Mouse (Mus musculus): Measurements from ENCODE around the gene Mrps2.

Mrps2 gene

DNA sequence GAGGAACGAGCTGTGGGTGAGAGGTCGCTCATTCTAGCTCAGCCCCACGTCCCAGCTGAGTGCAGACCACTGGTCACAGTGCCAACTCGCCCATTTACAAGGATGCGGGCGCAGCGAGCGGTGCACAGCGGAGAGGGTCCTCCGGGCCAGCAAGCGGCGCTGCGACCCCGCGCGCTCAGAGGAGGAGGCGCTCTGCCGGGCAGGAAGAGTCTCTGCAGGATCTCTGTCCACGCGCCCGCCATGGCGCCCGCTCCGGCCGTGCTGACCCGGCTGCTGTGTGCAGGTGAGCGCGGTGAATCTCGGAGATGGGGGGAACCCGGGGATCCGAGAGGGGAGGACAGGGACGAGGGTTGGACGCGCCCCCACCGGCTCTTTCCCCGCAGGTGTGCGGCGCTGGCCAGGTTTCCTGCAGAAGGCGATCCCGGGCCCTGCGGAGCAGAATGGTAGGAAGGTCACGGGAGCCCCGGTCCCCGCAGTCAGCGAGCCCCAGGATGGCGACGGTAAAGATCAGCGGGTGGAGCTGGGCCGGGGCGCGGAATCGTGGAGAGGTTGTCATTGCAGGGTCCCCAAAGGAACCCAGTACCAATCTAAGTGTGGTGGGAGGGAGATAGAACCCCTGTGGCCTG, at the start of gene Mrps2:
Mrps2 (plus strand) TSS at position 207 of the 626 bp plus-strand sequence.
- DNase-seq (ENCODE audit: low spot score): peak; percentile 87

DNA sequence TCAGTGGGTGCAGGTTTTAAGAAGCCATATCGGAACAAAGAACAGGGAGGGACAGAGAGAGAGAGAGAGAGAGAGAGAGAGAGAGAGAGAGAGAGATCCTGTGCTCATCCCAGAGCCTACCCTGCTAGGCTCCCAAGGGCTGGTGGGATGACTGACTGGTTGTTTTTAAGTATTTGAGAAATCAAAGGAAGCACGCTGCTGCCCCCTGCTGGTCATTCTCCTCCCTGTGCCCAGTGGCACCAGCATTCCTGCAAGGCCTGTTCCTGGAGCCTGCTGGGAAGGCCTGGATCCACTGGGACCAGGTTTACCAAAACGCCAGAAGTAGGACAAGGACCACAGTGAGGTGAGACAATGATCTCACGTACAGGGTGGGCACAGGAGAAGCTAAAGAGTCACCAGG, 48.0 kb upstream of the Mrps2 start:
- peak; percentile 86 for DNase-seq (ENCODE audit: low spot score)

DNA sequence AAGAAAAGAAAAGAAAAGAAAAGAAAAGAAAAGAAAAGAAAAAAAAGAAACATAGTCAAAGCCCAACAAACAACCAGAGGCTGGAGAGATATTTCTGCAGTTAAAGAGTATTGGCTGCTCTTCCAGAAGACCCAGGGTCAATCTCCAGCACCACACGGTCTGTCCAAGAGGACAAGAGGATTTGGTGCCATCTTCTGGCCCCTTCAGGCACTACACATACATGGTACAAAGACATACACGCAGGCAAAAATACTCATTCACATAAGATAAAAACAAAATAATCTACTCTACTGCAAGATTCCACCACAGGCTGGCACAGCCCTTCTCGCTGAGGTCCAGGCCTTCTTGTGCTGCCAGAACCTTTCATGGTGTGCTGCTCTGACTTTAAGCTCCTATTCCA, 44.7 kb upstream of the Mrps2 start:
- DNase-seq (ENCODE audit: low spot score): peak; percentile 45

DNA sequence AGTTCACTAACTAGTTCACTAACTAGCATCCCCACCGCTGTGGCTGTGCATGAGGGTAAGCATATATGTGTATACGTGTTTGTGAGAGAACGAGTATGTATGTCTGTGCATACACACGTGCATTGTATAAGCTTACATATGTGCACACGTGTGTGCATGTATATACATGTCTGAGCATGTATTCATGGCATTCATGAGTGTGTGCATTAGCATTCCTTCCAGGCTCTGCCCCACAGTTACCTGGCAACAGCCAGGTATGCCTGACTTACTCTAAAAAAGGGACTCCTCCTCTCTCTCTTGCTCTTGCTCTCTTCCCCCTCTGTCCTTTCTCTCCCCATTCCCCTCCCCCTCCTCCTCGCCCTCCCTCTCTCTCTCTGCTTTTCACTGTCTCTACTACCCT, 40.6 kb upstream of the Mrps2 start:
- no peak for DNase-seq (ENCODE audit: low spot score)

DNA sequence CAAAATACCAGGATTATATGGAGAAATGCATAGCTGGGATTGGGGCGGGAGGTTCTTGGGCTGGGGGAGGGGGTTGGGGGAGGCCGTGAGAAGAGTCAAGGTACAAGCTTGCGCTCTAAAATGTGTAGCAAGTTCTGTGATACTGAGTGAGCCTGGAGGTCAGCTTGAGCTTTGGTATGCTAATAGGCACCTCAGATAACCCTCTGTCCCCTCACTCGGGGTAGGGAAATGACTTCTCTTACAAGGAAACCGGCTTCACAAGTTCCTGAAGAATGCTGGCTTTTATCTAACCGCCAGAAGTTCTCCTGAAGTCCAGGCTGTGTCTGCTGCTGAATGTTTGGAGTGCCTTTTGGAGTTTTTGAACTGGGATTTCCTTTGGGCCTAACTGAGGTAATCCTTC, 37.0 kb upstream of the Mrps2 start:
- DNase-seq (ENCODE audit: low spot score): no peak

- peak; percentile 59 for DNase-seq (ENCODE audit: low spot score)
Measured at GRCm38 (mm10) chr2:28432811-28433210, 35.1 kb upstream of the Mrps2 start.

- DNase-seq (ENCODE audit: low spot score): no peak
Measured at GRCm38 (mm10) chr2:28433512-28433911, 34.4 kb upstream of the Mrps2 start.

- no peak for DNase-seq (ENCODE audit: low spot score)
Measured at GRCm38 (mm10) chr2:28435401-28435800, 32.5 kb upstream of the Mrps2 start.

DNA sequence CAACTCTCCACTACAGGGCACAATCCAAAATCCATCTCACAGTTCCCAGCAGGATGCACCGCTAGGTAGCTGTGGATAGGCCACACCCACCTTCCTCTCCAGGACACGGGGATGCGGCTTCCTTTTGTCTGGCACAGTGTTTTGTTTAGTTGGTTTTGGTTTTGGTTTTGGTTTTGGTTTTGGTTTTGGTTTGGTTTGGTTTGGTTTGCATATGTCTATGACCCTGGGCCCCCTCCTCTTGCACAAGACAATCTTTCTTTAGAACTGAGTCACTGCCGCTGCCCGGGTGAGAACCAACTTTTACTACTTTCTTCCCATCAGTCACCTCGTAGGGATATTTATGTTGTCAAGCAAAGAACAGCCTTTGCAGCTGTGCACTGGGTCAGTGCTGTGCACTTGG, 27.0 kb upstream of the Mrps2 start:
- DNase-seq (ENCODE audit: low spot score): no peak

GRCm38 (mm10) chr2:28445082-28445481, 22.8 kb upstream of the Mrps2 start:
- DNase-seq (ENCODE audit: low spot score): no peak

DNA sequence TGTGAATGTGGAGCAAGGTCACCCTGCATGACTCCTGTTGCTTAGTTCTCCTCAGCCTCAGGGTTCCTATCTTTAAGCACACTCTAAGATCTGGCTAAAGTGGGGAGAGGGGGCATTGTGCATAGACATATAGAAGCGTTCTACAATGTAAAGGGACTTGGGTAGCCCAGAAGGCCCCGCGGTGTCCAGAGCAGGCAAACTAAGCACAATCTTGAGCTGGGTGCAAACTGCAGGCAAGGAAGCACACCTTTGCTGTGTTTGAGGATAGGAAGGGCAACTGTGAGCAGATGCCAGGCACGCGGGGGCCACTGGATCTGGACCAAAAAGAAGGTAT, 21.7 kb upstream of the Mrps2 start:
- no peak for DNase-seq (ENCODE audit: low spot score)

- DNase-seq (ENCODE audit: low spot score): peak; percentile 69
Measured at GRCm38 (mm10) chr2:28446515-28447314, 21.2 kb upstream of the Mrps2 start, which contains the start of gene Ppp1r26. TSS of gene Ppp1r26 (plus strand) at chr2:28446800.

- DNase-seq (ENCODE audit: low spot score): no peak
Measured at GRCm38 (mm10) chr2:28447315-28447670, 20.6 kb upstream of the Mrps2 start.

- no peak for DNase-seq (ENCODE audit: low spot score)
Measured at GRCm38 (mm10) chr2:28451663-28452062, 16.2 kb upstream of the Mrps2 start.

- DNase-seq (ENCODE audit: low spot score): no peak
Measured at GRCm38 (mm10) chr2:28453539-28453938, 14.3 kb upstream of the Mrps2 start.

DNA sequence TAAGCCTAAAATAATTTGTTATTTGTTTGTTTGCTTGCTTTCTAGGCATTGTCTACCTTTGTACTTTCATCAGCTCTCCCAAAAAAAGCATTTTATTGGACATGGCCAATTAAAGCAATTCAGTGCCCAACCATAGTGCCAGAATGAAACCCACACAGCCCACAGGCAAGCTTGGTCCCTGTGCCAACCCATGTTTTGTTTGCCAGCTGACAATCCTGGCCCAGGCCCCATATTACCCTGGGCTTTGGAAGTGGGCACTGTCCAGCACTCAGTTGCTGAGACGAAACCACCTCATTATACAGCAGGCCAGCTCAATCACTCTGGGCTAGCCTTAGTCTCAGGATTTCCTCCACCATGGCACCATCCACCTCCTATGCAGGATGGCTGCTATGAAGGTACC, 11.2 kb upstream of the Mrps2 start:
- no peak for DNase-seq (ENCODE audit: low spot score)

GRCm38 (mm10) chr2:28463919-28464318, 3.9 kb upstream of the Mrps2 start:
- DNase-seq (ENCODE audit: low spot score): peak; percentile 41

DNA sequence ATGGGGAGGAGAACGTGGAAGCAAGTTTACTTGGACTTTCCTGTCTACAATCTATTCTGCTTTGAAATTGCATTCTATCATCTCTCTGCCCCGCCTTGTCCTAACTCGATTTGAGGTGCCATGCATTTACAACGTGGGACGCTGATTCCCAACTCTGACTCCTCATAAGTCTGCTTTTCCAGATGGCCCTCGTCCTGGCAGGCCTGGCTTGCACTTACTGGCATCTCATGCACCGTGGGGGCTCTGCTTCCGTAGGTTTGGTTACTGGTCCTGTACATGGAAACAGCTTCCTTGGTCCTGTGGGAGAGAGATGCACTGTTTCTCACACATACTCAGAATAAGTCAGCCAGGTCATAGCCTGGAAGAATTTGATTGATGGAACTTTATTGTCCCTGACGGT, 2.9 kb upstream of the Mrps2 start:
- no peak for DNase-seq (ENCODE audit: low spot score)

DNA sequence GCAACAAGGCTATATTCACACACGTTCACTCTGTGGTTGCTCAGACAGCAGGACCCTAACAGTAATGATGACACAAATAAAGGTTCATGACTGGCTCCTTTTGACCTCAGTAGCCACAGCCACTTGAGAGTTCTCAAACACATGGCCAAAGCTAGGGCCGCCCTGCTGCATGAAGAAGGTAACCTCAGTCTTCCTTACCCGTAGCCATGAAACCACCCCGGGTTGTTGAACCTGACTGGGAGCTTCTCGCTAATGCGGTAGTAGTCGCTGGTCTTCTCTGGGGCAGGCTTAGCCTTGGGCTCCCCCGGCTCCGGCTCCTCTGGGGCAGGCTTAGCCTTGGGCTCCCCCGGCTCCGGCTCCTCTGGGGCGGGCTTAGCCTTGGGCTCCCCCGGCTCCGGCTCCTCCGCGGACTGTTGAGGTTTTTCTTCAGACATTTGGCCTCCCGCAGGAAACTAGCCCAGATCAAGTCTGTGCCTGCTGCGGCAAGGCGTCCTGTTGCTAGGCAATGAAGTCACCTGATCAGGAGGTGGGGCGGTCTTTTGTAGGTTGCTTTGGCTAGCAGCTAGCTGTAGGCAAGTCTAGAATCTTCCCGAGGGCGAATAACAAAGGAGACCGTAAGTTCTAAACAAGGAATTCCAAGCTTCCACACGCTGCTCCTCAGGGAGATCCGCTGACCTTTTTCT, 1.9 kb upstream of the Mrps2 start, which contains the start of gene 1700007K13Rik:
1700007K13Rik (minus strand) TSS at position 497 of the 683 bp plus-strand sequence.
- peak; percentile 78 for DNase-seq (ENCODE audit: low spot score)

DNA sequence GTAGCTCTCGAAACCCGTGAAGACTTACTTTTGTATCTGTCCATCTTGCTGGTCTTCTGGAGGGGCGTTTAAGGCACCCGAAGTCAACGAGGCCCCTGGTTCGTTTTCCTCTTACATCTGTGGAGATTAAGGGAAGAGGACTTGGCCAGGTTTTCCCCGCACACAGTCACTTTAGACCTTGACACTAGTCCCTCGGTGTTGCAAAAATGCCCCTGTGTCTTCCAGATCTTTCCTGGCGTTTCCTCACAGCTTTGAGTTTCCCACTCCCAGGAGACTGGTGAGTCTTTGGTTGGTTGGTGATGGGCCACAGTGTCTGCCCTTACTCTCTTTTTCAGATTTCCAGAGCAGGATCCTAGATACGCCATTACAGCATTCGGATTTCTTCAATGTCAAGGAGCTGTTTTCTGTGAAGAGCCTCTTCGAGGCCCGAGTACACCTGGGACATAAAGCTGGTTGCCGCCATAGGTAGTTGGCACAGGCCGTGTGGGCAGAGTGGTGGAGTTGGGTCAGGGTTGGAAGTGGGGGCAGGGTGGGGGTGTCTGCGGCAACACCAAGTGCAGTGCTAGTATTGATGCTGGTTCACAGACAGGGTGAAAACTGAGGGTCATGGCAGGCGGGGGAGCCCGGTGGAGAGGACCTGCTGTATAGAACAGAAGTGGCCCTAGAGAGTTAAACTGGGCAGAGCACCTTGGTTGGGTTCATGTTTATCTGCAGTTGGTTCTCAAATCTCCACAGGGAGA, 790 bp downstream of the Mrps2 start:
- DNase-seq (ENCODE audit: low spot score): no peak

DNA sequence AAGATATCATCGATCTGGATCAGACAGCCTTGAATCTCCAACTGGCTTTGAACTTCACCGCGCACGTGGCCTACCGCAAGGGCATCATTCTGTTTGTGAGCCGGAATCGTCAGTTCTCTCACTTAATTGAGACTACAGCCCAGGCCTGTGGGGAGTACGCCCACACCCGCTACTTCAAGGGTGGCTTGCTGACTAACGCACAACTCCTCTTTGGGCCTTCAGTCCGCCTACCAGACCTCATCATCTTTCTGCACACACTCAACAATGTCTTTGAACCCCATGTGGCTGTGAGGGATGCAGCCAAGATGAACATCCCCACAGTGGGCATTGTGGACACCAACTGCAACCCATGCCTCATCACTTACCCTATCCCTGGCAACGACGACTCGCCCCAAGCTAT, 1.6 kb downstream of the Mrps2 start:
- no peak for DNase-seq (ENCODE audit: low spot score)

DNA sequence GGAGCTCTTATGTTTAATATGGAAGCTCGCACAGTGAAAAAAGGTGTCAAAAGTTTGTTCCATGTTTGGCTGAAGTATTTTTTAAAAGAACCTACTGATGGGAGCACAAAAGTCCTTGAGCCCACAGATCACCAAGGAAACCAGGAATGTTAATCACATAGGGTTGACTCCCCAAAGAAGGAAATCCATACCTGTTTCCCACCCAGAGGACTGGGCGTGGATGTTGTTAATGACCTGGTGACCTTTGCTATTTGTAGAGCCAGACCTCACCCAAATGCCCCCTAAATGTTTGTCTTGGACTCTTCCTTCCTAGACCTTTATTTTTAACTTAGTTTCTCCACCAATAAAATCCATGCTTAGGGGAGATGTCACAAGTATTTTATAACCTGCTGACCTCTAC, 2.7 kb downstream of the Mrps2 start:
- DNase-seq (ENCODE audit: low spot score): no peak
